Mouse (Mus musculus) megakaryocyte, embryonic 14.5 days (primary cell): ENCODE results near the gene Ggt1. TPM values are rescaled to one million over a fixed set of nuclear protein-coding genes. Genes with fewer than 3 reads are reported as not detected.
"Not testable (repeated sequence)": the region's sequence is repeated elsewhere in the genome, so short reads cannot be mapped to it uniquely, and the experiment has no call there.

ENCODE experiments used
- H3K27me3 ChIP-seq: replicated peaks from 2 replicates; pipeline ENCODE3; 2012; ENCODE audit warnings: inconsistent platforms
- H3K36me3 ChIP-seq: replicated peaks from 2 replicates; pipeline ENCODE3; 2012; ENCODE audit warnings: low read length, inconsistent platforms, mixed read lengths
- H3K4me1 ChIP-seq: 2 replicates; pipeline ENCODE4 v1.6.1; 2012; ENCODE audit warnings: inconsistent platforms
- H3K4me3 ChIP-seq: replicated peaks from 2 replicates; pipeline ENCODE3; 2012; ENCODE audit warnings: moderate library complexity, mild to moderate bottlenecking, inconsistent platforms
- H3K9me3 ChIP-seq: 2 replicates; pipeline ENCODE4 v1.6.1; 2012; ENCODE audit warnings: inconsistent platforms
- FLI1 ChIP-seq: IDR thresholded peaks from 2 replicates; pipeline ENCODE4 v1.6.1; 2012; ENCODE audit warnings: low read length, inconsistent platforms, mixed read lengths
- GATA1 ChIP-seq: IDR thresholded peaks from 3 replicates; pipeline ENCODE4 v1.6.1; 2012; ENCODE audit warnings: mixed read lengths, low read length, inconsistent platforms, borderline replicate concordance
- polyA plus RNA-seq: library from polyadenylated mRNA; stranded (reverse); fragments of >175 nt; gene quantifications from 2 replicates; pipeline ENCODE4 v1.2.3, GENCODE M21; 2012; ENCODE audit warnings: low replicate concordance; ENCODE audit not compliant: insufficient read depth

Gene Ggt1
- polyA plus RNA-seq, 1 experiment: 0.84 TPM

DNA sequence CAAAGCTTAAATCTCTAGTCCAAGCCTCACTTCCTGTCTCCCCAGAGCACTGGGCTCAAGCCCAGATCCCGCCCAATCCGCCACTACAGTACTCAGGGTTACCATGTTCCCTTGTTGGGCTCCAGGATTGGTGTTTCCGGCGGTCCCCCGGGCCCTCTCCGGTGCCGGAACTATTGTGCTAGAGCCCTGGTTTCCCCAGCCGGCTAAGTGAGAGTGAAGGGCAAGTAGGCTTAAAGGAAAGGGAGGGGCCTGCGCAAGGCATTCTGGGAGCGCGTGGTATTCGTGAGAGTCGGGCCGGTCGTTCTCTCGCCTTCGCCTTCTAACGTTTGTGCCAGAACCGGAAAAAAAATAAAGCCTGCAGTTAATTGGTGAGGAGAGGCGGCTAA lies 43.7 kb upstream of the Ggt1 start, which contains the start of gene Gucd1:
Gucd1 (minus strand) TSS at position 215 of the 386 bp plus-strand sequence.
- Histone ChIP-seq H3K27me3 (no peaks in the 10 kb centered on the region), H3K4me3 (peak within 1 kb of the TSS; percentile 93), H3K9me3 (no peaks in the 10 kb centered on the region), H3K4me1 (peaks cover 77% of the 10 kb centered on the region), H3K36me3 (peaks cover 65% of the 10 kb centered on the region)
- no peak for TF ChIP-seq FLI1
- TF ChIP-seq GATA1: no peak

DNA sequence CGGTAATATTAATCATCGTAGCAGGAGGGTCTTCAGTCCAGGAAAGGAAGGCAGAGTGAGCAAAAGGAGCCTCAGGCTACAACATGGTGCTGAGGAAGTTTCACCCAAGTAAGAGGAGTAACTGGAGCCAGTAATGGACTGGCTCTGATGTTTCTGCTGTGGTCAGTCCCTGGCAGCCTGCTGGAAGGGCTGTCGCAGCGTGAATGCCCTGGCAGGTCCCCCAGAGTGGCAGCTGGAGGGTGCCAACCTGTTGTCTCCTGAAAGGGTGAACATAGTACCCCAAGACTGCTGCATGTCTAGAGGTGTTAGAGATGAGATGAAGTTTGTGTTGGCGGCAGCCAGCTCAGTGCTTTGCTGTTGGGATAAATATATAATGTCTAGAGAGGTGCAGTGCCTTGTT lies 40.8 kb upstream of the Ggt1 start:
- peaks cover 49% of the 10 kb centered on the region for H3K4me1 ChIP-seq

DNA sequence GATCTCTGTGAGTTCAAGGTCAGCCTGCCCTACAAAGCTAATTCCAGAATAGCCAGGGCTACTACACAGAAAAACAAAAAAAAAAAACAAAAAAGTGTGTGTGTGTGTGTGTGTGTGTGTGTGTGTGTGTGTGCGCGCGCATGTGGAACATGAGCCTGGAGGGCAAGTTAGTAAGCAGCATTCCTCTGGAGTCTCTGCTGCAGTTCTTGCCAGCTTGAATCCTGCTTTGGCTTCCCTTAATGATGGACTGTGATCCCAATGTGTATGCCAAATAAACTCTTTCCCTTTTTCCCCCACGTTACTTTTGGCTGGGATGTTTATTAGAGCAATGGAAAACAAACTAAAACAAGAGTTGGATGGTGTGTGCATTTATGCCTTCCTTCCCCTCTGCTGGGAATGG lies 39.8 kb upstream of the Ggt1 start:
- no peak for TF ChIP-seq GATA1
- peaks cover 42% of the 10 kb centered on the region for H3K4me1 ChIP-seq

More for the DNA sequence above, 40.8 kb upstream of the Ggt1 start:
- H3K9me3 ChIP-seq: no peaks in the 10 kb centered on the region
- peaks cover 66% of the 10 kb centered on the region for H3K36me3 ChIP-seq
- TF ChIP-seq FLI1 (no peak), GATA1 (no peak)
- no peak overlapping the region for H3K4me3 ChIP-seq
- H3K27me3 ChIP-seq: no peaks in the 10 kb centered on the region

DNA sequence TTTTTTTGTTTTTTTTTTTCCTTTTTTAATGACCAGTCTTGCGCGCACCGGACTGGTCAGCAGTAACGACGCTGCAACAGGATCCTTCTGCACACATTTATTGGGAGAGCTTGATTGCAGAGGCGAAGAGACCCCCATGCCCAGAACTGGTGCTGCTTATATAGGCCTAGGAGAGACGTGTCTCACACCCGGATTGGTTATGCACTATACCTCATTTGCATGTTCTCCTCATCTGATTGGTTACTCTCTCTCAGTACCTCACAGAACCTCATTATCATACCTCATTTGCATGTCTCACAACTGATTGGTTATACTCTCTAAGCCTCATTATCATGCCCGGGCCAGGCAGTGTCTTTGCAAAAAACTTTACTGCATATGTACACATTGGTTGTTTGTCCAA lies 36.0 kb upstream of the Ggt1 start:
- Histone ChIP-seq H3K4me1 (peaks cover 26% of the 10 kb centered on the region), H3K36me3 (peaks cover 78% of the 10 kb centered on the region)
- H3K27me3 ChIP-seq, H3K4me3 ChIP-seq, H3K9me3 ChIP-seq: not testable (repeated sequence)

More for the DNA sequence above, 39.8 kb upstream of the Ggt1 start:
- Histone ChIP-seq H3K36me3 (peaks cover 72% of the 10 kb centered on the region), H3K9me3 (no peaks in the 10 kb centered on the region), H3K27me3 (no peaks in the 10 kb centered on the region), H3K4me3 (no peak overlapping the region)

DNA sequence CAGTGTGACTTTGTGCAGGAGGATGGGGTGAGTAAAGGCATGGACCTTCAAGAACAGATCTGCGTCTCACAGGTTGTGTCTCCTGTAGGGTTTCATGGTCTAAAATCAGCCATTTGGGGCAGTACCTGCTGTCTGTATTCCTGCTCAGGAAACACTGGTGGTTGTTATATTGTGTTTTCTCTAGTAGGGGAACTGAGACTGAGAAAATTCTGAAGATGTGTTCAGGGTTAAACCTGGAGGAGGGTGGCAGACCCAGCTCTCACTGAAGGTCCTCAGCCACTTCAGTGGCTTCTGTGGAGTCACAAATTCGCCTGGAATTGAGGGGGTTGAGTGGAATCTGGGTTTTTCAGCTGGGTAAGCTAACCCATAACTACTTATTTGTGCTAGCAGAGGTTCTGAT lies 31.1 kb upstream of the Ggt1 start:
- Histone ChIP-seq H3K36me3 (peaks cover 68% of the 10 kb centered on the region), H3K4me3 (no peak overlapping the region)
- no peak for TF ChIP-seq GATA1
- TF ChIP-seq FLI1: no peak

DNA sequence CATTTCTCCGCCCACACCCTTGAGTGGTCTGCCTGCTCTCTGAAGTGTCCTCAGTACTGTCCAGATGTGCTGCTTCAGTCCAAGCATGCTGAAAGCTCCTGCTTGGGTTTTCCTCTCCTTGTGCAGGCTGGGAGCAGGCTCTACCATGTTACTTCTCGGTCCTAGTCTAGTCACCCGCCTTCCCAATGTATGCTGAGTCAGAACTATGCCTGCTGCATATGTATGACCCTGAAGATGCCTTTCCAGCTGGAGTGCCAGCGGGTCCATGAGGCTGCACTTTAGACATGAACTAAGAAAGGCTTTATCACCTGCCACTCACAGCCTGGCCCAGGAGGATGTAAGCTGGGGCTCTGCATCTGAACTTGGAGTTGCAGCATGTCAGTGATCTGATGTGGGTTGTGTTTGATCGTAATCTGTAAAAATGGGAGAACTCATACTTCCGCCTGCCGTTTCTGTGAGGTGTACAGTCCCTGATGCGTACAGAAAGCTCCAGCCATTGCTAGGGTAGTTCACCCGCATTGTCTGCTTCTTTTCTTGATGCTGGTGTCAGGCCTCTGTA lies 29.8 kb upstream of the Ggt1 start:
- Histone ChIP-seq H3K36me3 (peaks cover 71% of the 10 kb centered on the region), H3K9me3 (no peaks in the 10 kb centered on the region), H3K4me3 (peak overlapping the region; percentile 50), H3K27me3 (no peaks in the 10 kb centered on the region), H3K4me1 (peaks cover 28% of the 10 kb centered on the region)
- TF ChIP-seq FLI1 (no peak), GATA1 (no peak)

More for the DNA sequence above, 31.1 kb upstream of the Ggt1 start:
- no peaks in the 10 kb centered on the region for H3K27me3 ChIP-seq
- no peaks in the 10 kb centered on the region for H3K9me3 ChIP-seq
- peaks cover 32% of the 10 kb centered on the region for H3K4me1 ChIP-seq

DNA sequence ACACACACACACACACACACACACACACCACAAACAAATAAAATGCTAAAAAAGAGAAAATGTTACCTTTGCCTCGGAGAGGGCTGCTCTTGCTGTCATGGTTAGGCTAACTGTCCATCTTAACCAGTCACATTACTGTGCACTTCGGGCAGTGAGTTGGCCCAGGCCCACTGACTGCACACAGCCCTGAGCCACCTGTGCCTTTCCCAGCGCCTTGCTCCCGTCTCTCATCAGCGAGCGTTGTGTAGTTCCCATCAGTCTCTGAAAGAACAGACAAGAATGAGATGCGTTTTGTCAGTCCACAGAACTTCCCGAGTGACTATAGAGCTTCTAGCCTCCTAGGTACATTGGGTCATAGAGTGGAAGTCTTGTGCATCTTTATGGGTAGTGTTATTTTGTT lies 27.2 kb upstream of the Ggt1 start:
- Histone ChIP-seq H3K36me3 (peaks cover 67% of the 10 kb centered on the region), H3K9me3 (peaks cover 6% of the 10 kb centered on the region; the same call in 1 of the 2 replicates), H3K4me1 (peaks cover 28% of the 10 kb centered on the region), H3K4me3 (no peak overlapping the region), H3K27me3 (no peaks in the 10 kb centered on the region)
- TF ChIP-seq GATA1: no peak

DNA sequence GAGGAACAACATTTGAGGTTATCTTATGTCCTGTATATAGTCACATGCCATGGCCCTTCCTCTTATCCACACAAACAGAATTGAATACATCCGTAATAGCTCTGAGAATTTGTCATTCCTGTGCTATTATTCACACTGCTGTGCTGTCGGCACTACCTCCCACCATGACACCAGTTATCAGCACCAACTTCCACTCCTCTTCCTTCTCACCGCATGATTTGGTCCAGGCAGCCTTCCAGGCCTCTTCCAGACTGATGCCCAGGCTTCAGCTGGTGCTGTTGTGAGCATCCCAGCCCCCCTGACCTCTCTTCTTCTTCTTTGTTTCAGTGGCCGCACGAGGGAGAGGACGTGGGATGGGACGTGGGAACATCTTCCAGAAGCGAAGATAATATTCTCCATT lies 26.5 kb upstream of the Ggt1 start:
- Histone ChIP-seq H3K36me3 (peaks cover 62% of the 10 kb centered on the region), H3K27me3 (peaks cover 2% of the 10 kb centered on the region), H3K9me3 (peaks cover 6% of the 10 kb centered on the region; the same call in 1 of the 2 replicates), H3K4me3 (no peak overlapping the region), H3K4me1 (peaks cover 26% of the 10 kb centered on the region)
- TF ChIP-seq FLI1: no peak

DNA sequence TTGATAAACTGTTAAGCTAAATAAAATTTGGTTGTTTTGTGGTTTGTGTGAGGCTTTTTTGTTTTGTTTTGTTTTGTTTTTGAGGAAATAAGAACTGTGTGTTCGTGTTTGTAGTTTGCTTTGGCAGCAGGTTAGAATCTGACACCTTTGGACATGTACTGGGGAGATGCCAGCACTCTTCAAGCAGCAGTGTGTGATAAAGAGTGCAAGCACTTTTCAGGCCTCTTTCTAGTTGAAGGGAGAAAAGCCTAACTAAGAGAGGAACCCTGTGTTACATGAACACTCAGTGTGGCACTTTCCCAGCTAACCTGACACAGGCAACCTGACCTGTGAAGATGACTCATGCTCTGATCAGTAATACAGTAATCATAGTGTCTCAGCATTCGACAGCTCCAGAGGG lies 26.0 kb upstream of the Ggt1 start:
- Histone ChIP-seq H3K4me3 (no peak overlapping the region), H3K9me3 (peaks cover 6% of the 10 kb centered on the region; the same call in 1 of the 2 replicates), H3K36me3 (peaks cover 60% of the 10 kb centered on the region), H3K27me3 (peaks cover 2% of the 10 kb centered on the region), H3K4me1 (peaks cover 22% of the 10 kb centered on the region)
- no peak for TF ChIP-seq FLI1
- no peak for TF ChIP-seq GATA1

DNA sequence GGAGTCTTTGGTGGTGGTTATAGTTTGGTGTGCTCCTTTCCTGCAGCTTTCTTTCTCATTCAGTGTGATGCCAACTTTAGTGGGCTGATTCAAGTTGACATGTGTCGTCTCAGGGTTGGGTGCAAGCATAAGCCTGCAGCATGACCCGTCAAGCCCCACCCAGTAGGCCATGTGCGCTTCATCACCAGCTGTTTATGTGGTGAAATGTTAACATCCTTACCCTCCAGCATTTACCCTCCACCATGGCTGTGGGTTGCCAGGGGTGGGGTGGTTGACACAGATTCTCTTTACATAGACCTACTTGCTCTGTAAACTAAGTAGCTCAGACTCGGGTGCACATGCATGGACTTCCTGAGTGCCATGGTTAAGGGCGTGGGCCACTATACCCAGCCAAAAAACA lies 25.3 kb upstream of the Ggt1 start:
- no peak for TF ChIP-seq FLI1
- no peak for TF ChIP-seq GATA1
- Histone ChIP-seq H3K9me3 (peaks cover 6% of the 10 kb centered on the region; the same call in 1 of the 2 replicates), H3K36me3 (peaks cover 60% of the 10 kb centered on the region), H3K4me1 (peaks cover 15% of the 10 kb centered on the region), H3K4me3 (peak overlapping the region; percentile 10), H3K27me3 (peaks cover 2% of the 10 kb centered on the region)

DNA sequence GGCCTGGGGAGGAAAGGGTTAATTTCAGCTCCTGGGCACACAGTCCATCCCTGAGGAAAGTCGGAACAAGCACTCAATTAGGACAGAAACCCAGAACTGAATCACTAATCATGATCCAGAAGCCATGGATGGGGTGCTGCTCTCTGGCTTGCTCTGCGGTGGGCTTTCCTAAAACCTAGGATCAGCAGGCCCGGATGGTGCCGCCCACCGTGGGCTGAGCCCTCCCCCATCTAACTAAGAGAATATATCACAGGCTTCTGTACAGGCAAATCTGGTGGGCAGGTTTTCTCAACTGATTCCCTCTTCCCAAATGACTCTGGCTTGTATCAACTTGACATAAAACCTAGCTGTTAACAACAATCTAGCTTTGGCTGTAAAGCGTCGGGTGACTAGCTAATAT lies 13.5 kb upstream of the Ggt1 start:
- H3K27me3 ChIP-seq: peaks cover 35% of the 10 kb centered on the region
- TF ChIP-seq GATA1: no peak
- no peak for TF ChIP-seq FLI1
- H3K9me3 ChIP-seq: peaks cover 17% of the 10 kb centered on the region
- H3K4me1 ChIP-seq: peaks cover 22% of the 10 kb centered on the region
- H3K36me3 ChIP-seq: no peaks in the 10 kb centered on the region
- H3K4me3 ChIP-seq: no peak overlapping the region
